Mouse (Mus musculus) forebrain, embryonic 14.5 days (tissue): ENCODE measurements around the gene Akap2. TPM values are rescaled to one million over a fixed set of nuclear protein-coding genes. Genes with fewer than 3 reads are reported as not detected.

Experiments
- ATAC-seq: fragments of 200-750 bp; cut with Nextera tagmentation; 2 replicates; pipeline ENCODE4 v1.8.0; 2017; ENCODE audit warnings: mild to moderate bottlenecking, moderate library complexity
- DNase-seq: peaks from one replicate; pipeline ENCODE4 v3.0.0-alpha.2; 2015; ENCODE audit warnings: low spot score
- H3K27ac ChIP-seq: fragments of 300-500 bp; sonication (generic); 2 replicates; pipeline ENCODE4 v1.5.1; 2014; ENCODE audit warnings: low read depth, mild to moderate bottlenecking, control low read depth, low read length, moderate library complexity
- H3K27me3 ChIP-seq: fragments of 300-500 bp; sonication (generic); replicated peaks from 2 replicates; pipeline ENCODE4 v1.6.1; 2014; ENCODE audit warnings: low read length, control low read depth, mixed read lengths; ENCODE audit not compliant: control insufficient read depth, insufficient read depth
- H3K36me3 ChIP-seq: fragments of 300-500 bp; sonication (generic); 2 replicates; pipeline ENCODE4 v1.6.1; 2014; ENCODE audit warnings: low read length, control low read depth; ENCODE audit not compliant: control insufficient read depth, insufficient read depth
- H3K4me1 ChIP-seq: fragments of 300-500 bp; sonication (generic); 2 replicates; pipeline ENCODE4 v1.6.1; 2014; ENCODE audit warnings: antibody characterized with exemption, low read length, control low read depth; ENCODE audit not compliant: control insufficient read depth, insufficient read depth
- H3K4me2 ChIP-seq: fragments of 300-500 bp; sonication (generic); 2 replicates; pipeline ENCODE4 v1.6.1; 2014; ENCODE audit warnings: mild to moderate bottlenecking, control low read depth, low read length
- H3K4me3 ChIP-seq: fragments of 300-500 bp; sonication (generic); 2 replicates; pipeline ENCODE4 v1.5.1; 2014; ENCODE audit warnings: low read depth, low read length, control low read depth
- H3K9ac ChIP-seq: fragments of 300-500 bp; sonication (generic); 2 replicates; pipeline ENCODE4 v1.6.1; 2014; ENCODE audit warnings: mild to moderate bottlenecking, low read length, control low read depth, moderate library complexity
- H3K9me3 ChIP-seq: fragments of 300-500 bp; sonication (generic); replicated peaks from 2 replicates; pipeline ENCODE4 v1.6.1; 2016; ENCODE audit warnings: low read length, control low read depth, mixed read lengths; ENCODE audit not compliant: control insufficient read depth
- WGBS: fragments of 180-500 bp; shearing (Covaris S2); extraction: QIAGEN DNeasy Blood & Tissue Kit; methylation state at CpG from one replicate; pipeline ENCODE4 v1.1.7; 2014; 5-methylcytosine and 5-hydroxymethylcytosine counted together
- polyA plus RNA-seq: library from polyadenylated mRNA; unstranded; fragments of >200 nt; fragmentation: Nextera tagmentation; extraction: Ambion mirVana; gene quantifications from 2 replicates; pipeline ENCODE4 v1.2.1, GENCODE M21; 2014

Gene Akap2
- polyA plus RNA-seq, 1 experiment from 2014 or later = 5.0 TPM

GRCm38 (mm10) chr4:57896631-57897030, 179.2 kb downstream of the Akap2 start:
- DNase-seq (no peak), ATAC-seq (no peak)
- Histone ChIP-seq H3K27ac (no peak overlapping the region), H3K4me3 (no peak overlapping the region), H3K4me2 (no peak overlapping the region), H3K4me1 (no peaks in the 10 kb centered on the region), H3K27me3 (no peaks in the 10 kb centered on the region), H3K9me3 (no peaks in the 10 kb centered on the region), H3K9ac (no peak overlapping the region), H3K36me3 (no peaks in the 10 kb centered on the region)
- 52% methylated on average over 3 of the region's 3 CpGs for WGBS

GRCm38 (mm10) chr4:57901210-57901609, 183.8 kb downstream of the Akap2 start:
- Histone ChIP-seq H3K4me3 (no peak overlapping the region), H3K4me1 (no peaks in the 10 kb centered on the region), H3K9ac (no peak overlapping the region), H3K4me2 (no peak overlapping the region), H3K27ac (no peak overlapping the region), H3K27me3 (no peaks in the 10 kb centered on the region), H3K36me3 (no peaks in the 10 kb centered on the region), H3K9me3 (no peaks in the 10 kb centered on the region)
- 10% methylated on average over 4 of the region's 4 CpGs for WGBS
- DNase-seq (peak; percentile 68), ATAC-seq (peak; percentile 66; the same call in 1 of the 2 replicates)

- H3K9me3 ChIP-seq = no peaks in the 10 kb centered on the region
- H3K36me3 ChIP-seq = no peaks in the 10 kb centered on the region
- no peak for DNase-seq
- no peaks in the 10 kb centered on the region for H3K27me3 ChIP-seq
- H3K4me3 ChIP-seq = no peak overlapping the region
- H3K4me2 ChIP-seq = no peak overlapping the region
- H3K9ac ChIP-seq = no peak overlapping the region
- no peak for ATAC-seq
- 82% methylated on average over 5 of the region's 5 CpGs for WGBS
- H3K27ac ChIP-seq = no peak overlapping the region
- no peaks in the 10 kb centered on the region for H3K4me1 ChIP-seq
Measured at GRCm38 (mm10) chr4:57902619-57903018, 185.2 kb downstream of the Akap2 start.

- no peak overlapping the region for H3K4me2 ChIP-seq
- no peaks in the 10 kb centered on the region for H3K36me3 ChIP-seq
- H3K27ac ChIP-seq = no peak overlapping the region
- no peaks in the 10 kb centered on the region for H3K27me3 ChIP-seq
- no peaks in the 10 kb centered on the region for H3K4me1 ChIP-seq
- H3K9ac ChIP-seq = no peak overlapping the region
- DNase-seq (peak; percentile 76), ATAC-seq (peak; percentile 63; the same call in 1 of the 2 replicates)
- H3K9me3 ChIP-seq = no peaks in the 10 kb centered on the region
- WGBS = 5% methylated on average over 5 of the region's 5 CpGs
- no peak overlapping the region for H3K4me3 ChIP-seq
Measured at GRCm38 (mm10) chr4:57904211-57904610, 186.8 kb downstream of the Akap2 start.

GRCm38 (mm10) chr4:57904638-57905037, 187.2 kb downstream of the Akap2 start:
- Histone ChIP-seq H3K9ac (no peak overlapping the region), H3K27me3 (no peaks in the 10 kb centered on the region), H3K36me3 (no peaks in the 10 kb centered on the region), H3K4me1 (no peaks in the 10 kb centered on the region), H3K4me3 (no peak overlapping the region), H3K4me2 (no peak overlapping the region), H3K27ac (no peak overlapping the region), H3K9me3 (no peaks in the 10 kb centered on the region)
- WGBS = 26% methylated on average over 9 of the region's 9 CpGs
- ATAC-seq = 0 out of 2 replicates have a peak, but pooled peaks have one; percentile 29
- no peak for DNase-seq

GRCm38 (mm10) chr4:57906708-57907107, 189.3 kb downstream of the Akap2 start:
- 15% methylated on average over 2 of the region's 2 CpGs for WGBS
- no peak overlapping the region for H3K9ac ChIP-seq
- no peaks in the 10 kb centered on the region for H3K36me3 ChIP-seq
- no peak overlapping the region for H3K27ac ChIP-seq
- H3K4me2 ChIP-seq = no peak overlapping the region
- H3K27me3 ChIP-seq = no peaks in the 10 kb centered on the region
- H3K4me3 ChIP-seq = no peak overlapping the region
- no peaks in the 10 kb centered on the region for H3K9me3 ChIP-seq
- DNase-seq (no peak), ATAC-seq (no peak)
- H3K4me1 ChIP-seq = no peaks in the 10 kb centered on the region

- no peak overlapping the region for H3K9ac ChIP-seq
- H3K27ac ChIP-seq = no peak overlapping the region
- H3K9me3 ChIP-seq = no peaks in the 10 kb centered on the region
- 85% methylated on average over 6 of the region's 6 CpGs for WGBS
- H3K4me1 ChIP-seq = no peaks in the 10 kb centered on the region
- no peaks in the 10 kb centered on the region for H3K27me3 ChIP-seq
- DNase-seq (no peak), ATAC-seq (no peak)
- H3K4me3 ChIP-seq = no peak overlapping the region
- no peaks in the 10 kb centered on the region for H3K36me3 ChIP-seq
- H3K4me2 ChIP-seq = no peak overlapping the region
Measured at GRCm38 (mm10) chr4:57908860-57909259, 191.4 kb downstream of the Akap2 start.

- Histone ChIP-seq H3K27me3 (no peaks in the 10 kb centered on the region), H3K9ac (no peak overlapping the region)
- no peak for ATAC-seq
Measured at GRCm38 (mm10) chr4:57913021-57913420, 195.6 kb downstream of the Akap2 start.

GRCm38 (mm10) chr4:57914193-57915190, 197.0 kb downstream of the Akap2 start:
- no peak for ATAC-seq
- no peak for DNase-seq
- no peak overlapping the region for H3K9ac ChIP-seq
- peaks cover 4% of the 10 kb centered on the region; the same call in 1 of the 2 replicates for H3K4me1 ChIP-seq
- no peak overlapping the region for H3K27ac ChIP-seq
- H3K27me3 ChIP-seq = no peaks in the 10 kb centered on the region
- WGBS = 80% methylated on average over 10 of the region's 10 CpGs
- no peaks in the 10 kb centered on the region for H3K36me3 ChIP-seq
- no peak overlapping the region for H3K4me2 ChIP-seq
- no peaks in the 10 kb centered on the region for H3K9me3 ChIP-seq
- no peak overlapping the region for H3K4me3 ChIP-seq

More at GRCm38 (mm10) chr4:57913021-57913420, 195.6 kb downstream of the Akap2 start:
- Histone ChIP-seq H3K4me1 (peaks cover 4% of the 10 kb centered on the region; the same call in 1 of the 2 replicates), H3K27ac (no peak overlapping the region), H3K4me3 (no peak overlapping the region), H3K4me2 (no peak overlapping the region), H3K9me3 (no peaks in the 10 kb centered on the region), H3K36me3 (no peaks in the 10 kb centered on the region)
- no peak for DNase-seq
